Mouse (Mus musculus) kidney, adult 8-10 months (tissue): ENCODE results near the gene H6pd.
A peak's percentile ranks its signal among the peaks of the same experiment; 100 is the strongest.
"Not testable (repeated sequence)": the region's sequence is repeated elsewhere in the genome, so short reads cannot be mapped to it uniquely, and the experiment has no call there.

ENCODE experiments used
- DNase-seq, 2 experiments: peaks; one replicate each; pipeline ENCODE4 v3.0.0; 2022

The H6pd gene

GRCm38 (mm10) chr4:150008853-150009586, at the start of gene H6pd:
Gene H6pd, minus strand, starts transcription at chr4:150009023.
- DNase-seq, result peak; percentile 91 to 93

GRCm38 (mm10) chr4:150057722-150058121, 48.9 kb upstream of the H6pd start:
- DNase-seq, result no peak

GRCm38 (mm10) chr4:150056171-150056570, 47.3 kb upstream of the H6pd start:
- no peak for DNase-seq

- no peak for DNase-seq
Observed at GRCm38 (mm10) chr4:150052380-150052779, 43.6 kb upstream of the H6pd start.

GRCm38 (mm10) chr4:150051514-150051913, 42.7 kb upstream of the H6pd start:
- DNase-seq, result no peak

GRCm38 (mm10) chr4:150049564-150050226, 40.9 kb upstream of the H6pd start:
- DNase-seq, result no peak

GRCm38 (mm10) chr4:150049157-150049513, 40.3 kb upstream of the H6pd start:
- no peak for DNase-seq

GRCm38 (mm10) chr4:150048478-150049156, 39.8 kb upstream of the H6pd start:
- DNase-seq, result peak in 1 of 2 experiments; percentile 25

GRCm38 (mm10) chr4:150048038-150048437, 39.2 kb upstream of the H6pd start:
- peak; percentile 65 to 78 for DNase-seq

GRCm38 (mm10) chr4:150043591-150043990, 34.8 kb upstream of the H6pd start:
- DNase-seq, result no peak

- no peak for DNase-seq
Observed at GRCm38 (mm10) chr4:150041346-150042110, 32.7 kb upstream of the H6pd start.

GRCm38 (mm10) chr4:150040856-150041255, 32.0 kb upstream of the H6pd start:
- not testable (repeated sequence) for DNase-seq

- no peak for DNase-seq
Observed at GRCm38 (mm10) chr4:150040003-150040581, 31.3 kb upstream of the H6pd start.

GRCm38 (mm10) chr4:150038533-150038932, 29.7 kb upstream of the H6pd start:
- no peak for DNase-seq

- DNase-seq, result no peak
Observed at GRCm38 (mm10) chr4:150036094-150036493, 27.3 kb upstream of the H6pd start.

- DNase-seq, result peak; percentile 64 to 90
Observed at GRCm38 (mm10) chr4:150035280-150035679, 26.5 kb upstream of the H6pd start.

GRCm38 (mm10) chr4:150033261-150033671, 24.4 kb upstream of the H6pd start:
- DNase-seq, result no peak

- DNase-seq, result peak in 1 of 2 experiments; percentile 54
Observed at GRCm38 (mm10) chr4:150031234-150031890, 22.5 kb upstream of the H6pd start.

- DNase-seq, result peak in 1 of 2 experiments; percentile 18
Observed at GRCm38 (mm10) chr4:150030449-150031233, 21.8 kb upstream of the H6pd start.

GRCm38 (mm10) chr4:150029885-150030284, 21.1 kb upstream of the H6pd start:
- no peak for DNase-seq

- DNase-seq, result no peak
Observed at GRCm38 (mm10) chr4:150023518-150023917, 14.7 kb upstream of the H6pd start.
